In genomic region chr1:192544091-192544490, GRCm38 (mm10) we compare ENCODE assay signal across 22 mouse cellular contexts.
A peak's percentile ranks its signal among the peaks of the same experiment; 100 is the strongest.
DNase-seq lines count a peak whose midpoint lies in the region; ATAC-seq and TF ChIP-seq lines count a peak whose summit lies in the region.
"Had no signal": no experiment of that assay in that cellular context is flagged by ENCODE, and none has a peak within 500 bp of the region (broad histone marks: within the 10 kb centered on the region; RNA-seq: fewer than 3 reads in every experiment).

No protein-coding gene starts in this region.

- H3K27me3 ChIP-seq in forebrain, embryonic 11.5 days (ENCODE audit: control insufficient read depth, insufficient read depth, low read length), result no peaks in the 10 kb centered on the region
- no peaks in the 10 kb centered on the region for H3K27me3 ChIP-seq in forebrain, embryonic 13.5 days
- no peaks in the 10 kb centered on the region for H3K27me3 ChIP-seq in hindbrain, embryonic 11.5 days (ENCODE audit: control insufficient read depth, insufficient read depth, low read length)
- H3K27me3 ChIP-seq in hindbrain, embryonic 14.5 days (ENCODE audit: control insufficient read depth, insufficient read depth, low read length), result no peaks in the 10 kb centered on the region
- H3K27me3 ChIP-seq in midbrain, embryonic 13.5 days, result no peaks in the 10 kb centered on the region
- no peaks in the 10 kb centered on the region for H3K27me3 ChIP-seq in midbrain, postnatal 0 days (ENCODE audit: insufficient read depth, low read length)
- H3K27me3 ChIP-seq in embryonic facial prominence, embryonic 10.5 days (replicated peaks; ENCODE audit: low read depth, poor library complexity, severe bottlenecking), result no peaks in the 10 kb centered on the region

- H3K9ac ChIP-seq in forebrain, embryonic 11.5 days (ENCODE audit: low read length), result no peak overlapping the region
- no peak overlapping the region for H3K9ac ChIP-seq in forebrain, embryonic 13.5 days
- no peak overlapping the region; the same call in 1 of the 2 replicates for H3K9ac ChIP-seq in hindbrain, embryonic 11.5 days (ENCODE audit: low read depth, low read length)
- H3K9ac ChIP-seq in hindbrain, embryonic 14.5 days, result no peak overlapping the region
- H3K9ac ChIP-seq in midbrain, embryonic 13.5 days (replicated peaks), result no peak overlapping the region
- H3K9ac ChIP-seq in midbrain, postnatal 0 days (replicated peaks; ENCODE audit: low read length, poor library complexity, severe bottlenecking), result no peak overlapping the region

- no peak for TF ChIP-seq POLR2A in lung, adult 2 months (IDR thresholded peaks at IDR 0.05; ENCODE audit: borderline replicate concordance, extremely low read depth, low read depth, low read length)

- peak; percentile 52 for DNase-seq in forebrain, embryonic 11.5 days (ENCODE audit: low spot score)
- DNase-seq in hindbrain, embryonic 11.5 days (ENCODE audit: low spot score), result no peak
- no peak for DNase-seq in hindbrain, embryonic 14.5 days (ENCODE audit: low spot score)
- no peak for DNase-seq in midbrain, postnatal 0 days (ENCODE audit: low spot score)
- DNase-seq in embryonic facial prominence, embryonic 10.5 days (ENCODE audit: low spot score), result no peak
- DNase-seq in lung, adult 2 months, result no peak
- DNase-seq: adrenal gland, postnatal 14 days; cerebellum, adult 8-10 months; cerebellum, postnatal 36 days; gastrocnemius, postnatal 25 days; heart, postnatal 4 days; kidney, adult 2 months; layer of hippocampus, adult 9-11 months; liver; lung, postnatal 10 days; thymus, adult 2 months; thymus, postnatal 4 days had no signal

- H3K4me2 ChIP-seq in forebrain, embryonic 11.5 days (ENCODE audit: low read depth, low read length, severe bottlenecking), result no peak overlapping the region
- no peak overlapping the region for H3K4me2 ChIP-seq in forebrain, embryonic 13.5 days
- H3K4me2 ChIP-seq in hindbrain, embryonic 11.5 days (replicated peaks; ENCODE audit: low read depth, low read length), result no peak overlapping the region
- no peak overlapping the region for H3K4me2 ChIP-seq in hindbrain, embryonic 14.5 days (replicated peaks)
- no peak overlapping the region for H3K4me2 ChIP-seq in midbrain, embryonic 13.5 days (replicated peaks)
- no peak overlapping the region for H3K4me2 ChIP-seq in midbrain, postnatal 0 days (ENCODE audit: low read depth, low read length, poor library complexity, severe bottlenecking)

- no peaks in the 10 kb centered on the region for H3K36me3 ChIP-seq in forebrain, embryonic 11.5 days (ENCODE audit: control insufficient read depth, insufficient read depth, low read length)
- H3K36me3 ChIP-seq in forebrain, embryonic 13.5 days (ENCODE audit: poor library complexity, severe bottlenecking), result no peaks in the 10 kb centered on the region
- no peaks in the 10 kb centered on the region for H3K36me3 ChIP-seq in hindbrain, embryonic 11.5 days (ENCODE audit: control insufficient read depth, insufficient read depth, low read length)
- H3K36me3 ChIP-seq in hindbrain, embryonic 14.5 days (replicated peaks; ENCODE audit: control insufficient read depth, insufficient read depth), result no peaks in the 10 kb centered on the region
- no peaks in the 10 kb centered on the region for H3K36me3 ChIP-seq in midbrain, embryonic 13.5 days
- no peaks in the 10 kb centered on the region for H3K36me3 ChIP-seq in midbrain, postnatal 0 days (ENCODE audit: insufficient read depth, low read length)
- no peaks in the 10 kb centered on the region for H3K36me3 ChIP-seq in embryonic facial prominence, embryonic 10.5 days (replicated peaks)

- H3K9me3 ChIP-seq in forebrain, embryonic 11.5 days (ENCODE audit: control insufficient read depth, low read length), result no peaks in the 10 kb centered on the region
- H3K9me3 ChIP-seq in forebrain, embryonic 13.5 days (replicated peaks), result no peaks in the 10 kb centered on the region
- H3K9me3 ChIP-seq in hindbrain, embryonic 11.5 days (ENCODE audit: control insufficient read depth, low read length), result no peaks in the 10 kb centered on the region
- no peaks in the 10 kb centered on the region for H3K9me3 ChIP-seq in hindbrain, embryonic 14.5 days (ENCODE audit: control insufficient read depth, low read length)
- H3K9me3 ChIP-seq in midbrain, embryonic 13.5 days, result no peaks in the 10 kb centered on the region
- H3K9me3 ChIP-seq in midbrain, postnatal 0 days (ENCODE audit: low read length), result no peaks in the 10 kb centered on the region
- no peaks in the 10 kb centered on the region for H3K9me3 ChIP-seq in embryonic facial prominence, embryonic 10.5 days

- H3K4me1 ChIP-seq in forebrain, embryonic 11.5 days (replicated peaks; ENCODE audit: control insufficient read depth, insufficient read depth, low read length), result no peaks in the 10 kb centered on the region
- H3K4me1 ChIP-seq in forebrain, embryonic 13.5 days, result peaks cover 5% of the 10 kb centered on the region
- H3K4me1 ChIP-seq in hindbrain, embryonic 11.5 days (replicated peaks; ENCODE audit: control insufficient read depth, insufficient read depth, low read length), result no peaks in the 10 kb centered on the region; the same call in 1 of the 2 replicates
- H3K4me1 ChIP-seq in hindbrain, embryonic 14.5 days (replicated peaks; ENCODE audit: control insufficient read depth, insufficient read depth, low read length), result peaks cover 5% of the 10 kb centered on the region; the same call in 1 of the 2 replicates
- H3K4me1 ChIP-seq in midbrain, embryonic 13.5 days (replicated peaks), result peaks cover 25% of the 10 kb centered on the region
- H3K4me1 ChIP-seq in midbrain, postnatal 0 days (ENCODE audit: insufficient read depth, low read length), result 0 out of 2 replicates have a peak, but pooled peaks cover 2% of the 10 kb centered on the region
- peaks cover 9% of the 10 kb centered on the region for H3K4me1 ChIP-seq in embryonic facial prominence, embryonic 10.5 days
- H3K4me1 ChIP-seq in lung, adult 2 months (ENCODE audit: control insufficient read depth, insufficient read depth, low read length), result no peaks in the 10 kb centered on the region

- ATAC-seq in forebrain, embryonic 11.5 days (replicated peaks; ENCODE audit: low FRiP score), result no peak
- no peak; the same call in 1 of the 2 replicates for ATAC-seq in forebrain, embryonic 13.5 days
- ATAC-seq in hindbrain, embryonic 11.5 days (ENCODE audit: low FRiP score), result peak; percentile 65; the same call in 1 of the 2 replicates
- ATAC-seq in hindbrain, embryonic 14.5 days (ENCODE audit: low FRiP score), result no peak
- ATAC-seq in midbrain, embryonic 13.5 days, result peak; percentile 69; the same call in 1 of the 2 replicates
- no peak for ATAC-seq in midbrain, postnatal 0 days (ENCODE audit: low FRiP score)
- ATAC-seq: CD4-positive, CD25-positive, alpha-beta regulatory T cell, adult 4 months had no signal

- no peak overlapping the region for H3K27ac ChIP-seq in forebrain, embryonic 11.5 days (ENCODE audit: low read depth, low read length)
- no peak overlapping the region for H3K27ac ChIP-seq in forebrain, embryonic 13.5 days
- no peak overlapping the region for H3K27ac ChIP-seq in hindbrain, embryonic 11.5 days (ENCODE audit: low read depth, low read length)
- no peak overlapping the region for H3K27ac ChIP-seq in hindbrain, embryonic 14.5 days
- no peak overlapping the region for H3K27ac ChIP-seq in midbrain, embryonic 13.5 days
- H3K27ac ChIP-seq in midbrain, postnatal 0 days (ENCODE audit: low read depth, low read length), result no peak overlapping the region
- H3K27ac ChIP-seq in embryonic facial prominence, embryonic 10.5 days (replicated peaks), result peak overlapping the region; percentile 8; the same call in 1 of the 2 replicates
- H3K27ac ChIP-seq: kidney, postnatal 0 days; stomach, postnatal 0 days had no signal

- TF ChIP-seq CTCF in midbrain, postnatal 0 days (IDR thresholded peaks at IDR 0.05), result no peak
- no peak for TF ChIP-seq CTCF in lung, adult 2 months (IDR thresholded peaks at IDR 0.05; ENCODE audit: insufficient read depth, low read length)

- 78% methylated on average over 9 of the region's 9 CpGs for WGBS in forebrain, embryonic 11.5 days
- 70% methylated on average over 9 of the region's 9 CpGs for WGBS in forebrain, embryonic 13.5 days
- 67% methylated on average over 9 of the region's 9 CpGs for WGBS in hindbrain, embryonic 11.5 days
- WGBS in hindbrain, embryonic 14.5 days, result 40% methylated on average over 9 of the region's 9 CpGs
- WGBS in midbrain, embryonic 13.5 days, result 55% methylated on average over 9 of the region's 9 CpGs
- 59% methylated on average over 9 of the region's 9 CpGs for WGBS in midbrain, postnatal 0 days
- WGBS in embryonic facial prominence, embryonic 10.5 days, result 68% methylated on average over 9 of the region's 9 CpGs
- WGBS in lung, adult 2 months, result 67% methylated on average over 9 of the region's 9 CpGs

- no peak overlapping the region for H3K4me3 ChIP-seq in forebrain, embryonic 11.5 days (ENCODE audit: low read depth, low read length)
- no peak overlapping the region for H3K4me3 ChIP-seq in forebrain, embryonic 13.5 days
- H3K4me3 ChIP-seq in hindbrain, embryonic 11.5 days (ENCODE audit: low read depth, low read length), result no peak overlapping the region
- no peak overlapping the region for H3K4me3 ChIP-seq in hindbrain, embryonic 14.5 days (replicated peaks; ENCODE audit: low read length)
- H3K4me3 ChIP-seq in midbrain, embryonic 13.5 days (replicated peaks), result no peak overlapping the region
- no peak overlapping the region for H3K4me3 ChIP-seq in midbrain, postnatal 0 days (ENCODE audit: low read depth, low read length)
- no peak overlapping the region for H3K4me3 ChIP-seq in embryonic facial prominence, embryonic 10.5 days
- H3K4me3 ChIP-seq in lung, adult 2 months (replicated peaks; ENCODE audit: extremely low read depth, low read depth, low read length), result no peak overlapping the region

Comparison
In these comparisons a context has a peak if more than half of its experiments do, and no peak if none do; other contexts are left out.
1. ATAC-seq: peak in hindbrain, embryonic 11.5 days (single experiment) and midbrain, embryonic 13.5 days (single experiment); none in forebrain, embryonic 11.5 days (single experiment), forebrain, embryonic 13.5 days (single experiment), hindbrain, embryonic 14.5 days (single experiment) and midbrain, postnatal 0 days (single experiment).